Comparison of ENCODE assay signal across 12 mouse cellular contexts in genomic region chr7:84361086-84361684, GRCm38 (mm10). TPM values are rescaled to one million over a fixed set of nuclear protein-coding genes. Genes with fewer than 3 reads are reported as not detected.
DNase-seq lines count a peak whose midpoint lies in the region; ATAC-seq and TF ChIP-seq lines count a peak whose summit lies in the region.
"Had no signal": no experiment of that assay in that cellular context is flagged by ENCODE, and none has a peak within 500 bp of the region (broad histone marks: within the 10 kb centered on the region; RNA-seq: fewer than 3 reads in every experiment).

No protein-coding gene starts in this region.

- no peak overlapping the region for H3K4me2 ChIP-seq in kidney, embryonic 15.5 days
- H3K4me2 ChIP-seq: hindbrain, embryonic 13.5 days; limb, embryonic 13.5 days had no signal

- no peaks in the 10 kb centered on the region for H3K27me3 ChIP-seq in kidney, adult 2 months (replicated peaks; ENCODE audit: control insufficient read depth, insufficient read depth, low read length)
- no peaks in the 10 kb centered on the region for H3K27me3 ChIP-seq in kidney, embryonic 15.5 days
- H3K27me3 ChIP-seq: hindbrain, embryonic 13.5 days; limb, embryonic 13.5 days had no signal

- DNase-seq in kidney, adult 2 months, result peak; percentile 92
- peak; percentile 88 for DNase-seq in NIH3T3 (ENCODE audit: low read depth)
- DNase-seq in brain, embryonic 14.5 days (ENCODE audit: low read depth), result peak; percentile 49
- DNase-seq in lung, adult 18-20 months, result peak; percentile 20 to 48
- DNase-seq in frontal cortex, postnatal 25 days (ENCODE audit: low spot score in 2 of 2), result no peak
- DNase-seq in adipocyte (ENCODE audit: low spot score), result no peak
- DNase-seq: cerebellum, adult 18-20 months; heart, adult 2 months; right cerebral cortex, postnatal 14 days had no signal

- peaks cover 42% of the 10 kb centered on the region for H3K4me1 ChIP-seq in kidney, adult 2 months (ENCODE audit: control insufficient read depth, insufficient read depth, low read length)
- H3K4me1 ChIP-seq in kidney, embryonic 15.5 days, result peaks cover 11% of the 10 kb centered on the region
- H3K4me1 ChIP-seq: limb, embryonic 13.5 days had no signal

- TF ChIP-seq CTCF in kidney, adult 2 months (conservative IDR thresholded peaks at IDR 0.05; ENCODE audit: insufficient read depth, insufficient read length, low read depth, low read length), result no peak
- no peak for TF ChIP-seq CTCF in brain, embryonic 14.5 days (IDR thresholded peaks at IDR 0.05; ENCODE audit: borderline replicate concordance, extremely low read depth, insufficient read depth, insufficient read length)

- no peaks in the 10 kb centered on the region for H3K36me3 ChIP-seq in kidney, adult 2 months (ENCODE audit: control insufficient read depth, insufficient read depth, low read length)
- H3K36me3 ChIP-seq in kidney, embryonic 15.5 days, result no peaks in the 10 kb centered on the region

- 48% methylated on average over 10 of the region's 10 CpGs for WGBS in kidney, adult 2 months
- 76% methylated on average over 10 of the region's 10 CpGs for WGBS in kidney, embryonic 15.5 days

- ATAC-seq in kidney, embryonic 15.5 days (replicated peaks; ENCODE audit: low FRiP score), result no peak

- no peak overlapping the region for H3K9ac ChIP-seq in kidney, embryonic 15.5 days
- H3K9ac ChIP-seq: hindbrain, embryonic 13.5 days; limb, embryonic 13.5 days had no signal

- TF ChIP-seq POLR2A in kidney, adult 2 months (IDR thresholded peaks at IDR 0.05; ENCODE audit: low read depth, low read length), result no peak
- TF ChIP-seq POLR2A in brain, embryonic 14.5 days (IDR thresholded peaks at IDR 0.05; ENCODE audit: borderline replicate concordance, extremely low read depth, insufficient read depth, insufficient read length, poor library complexity, severe bottlenecking), result no peak

- H3K9me3 ChIP-seq in kidney, embryonic 15.5 days (replicated peaks), result no peaks in the 10 kb centered on the region
- H3K9me3 ChIP-seq: hindbrain, embryonic 13.5 days; limb, embryonic 13.5 days had no signal

- no peak overlapping the region for H3K4me3 ChIP-seq in kidney, adult 2 months (ENCODE audit: insufficient read depth, low read depth, low read length)
- no peak overlapping the region for H3K4me3 ChIP-seq in kidney, embryonic 15.5 days (replicated peaks)
- H3K4me3 ChIP-seq: heart, adult 2 months; hindbrain, embryonic 13.5 days; limb, embryonic 13.5 days had no signal

- H3K27ac ChIP-seq in kidney, adult 2 months (ENCODE audit: insufficient read depth, low read depth, low read length), result peak overlapping the region; percentile 87
- H3K27ac ChIP-seq in kidney, embryonic 15.5 days, result no peak overlapping the region
- H3K27ac ChIP-seq: heart, adult 2 months; hindbrain, embryonic 13.5 days; limb, embryonic 13.5 days had no signal

RNA-seq across cellular contexts. Expression of gene Arnt2, which starts 48.8 kb away (rescaled TPM):
- 15.3 and 16.4 TPM in 2 replicates for polyA plus RNA-seq in kidney, adult 2 months (2012; rRNA removed)
- polyA plus RNA-seq in kidney, embryonic 15.5 days (2015; fragmentation: Nextera tagmentation; extraction: Ambion mirVana), result 10.5 and 12.2 TPM in 2 replicates
- polyA plus RNA-seq in brain, embryonic 14.5 days (2012; rRNA removed), result 172 and 207 TPM in 2 replicates

Comparison
In these comparisons a context has a peak if more than half of its experiments do, and no peak if none do; other contexts are left out.
1. DNase-seq: peak in kidney, adult 2 months (single experiment), NIH3T3 (single experiment), brain, embryonic 14.5 days (single experiment) and lung, adult 18-20 months (2 of 2); none in frontal cortex, postnatal 25 days (0 of 2) and adipocyte (single experiment).